Mouse (Mus musculus) C2C12 (cell line): ENCODE data around the gene Iffo2. TPM values are rescaled to one million over a fixed set of nuclear protein-coding genes. Genes with fewer than 3 reads are reported as not detected.

Experiments
- H3K27me3 ChIP-seq: one replicate; pipeline ENCODE4 v1.6.1; 2011; ENCODE audit not compliant: control insufficient read depth, insufficient read depth, insufficient read length
- H3K36me3 ChIP-seq: one replicate; pipeline ENCODE4 v1.6.1; 2011; ENCODE audit not compliant: control insufficient read depth, insufficient read depth
- H3K4me3 ChIP-seq: one replicate; pipeline ENCODE4 v1.5.1; 2011; ENCODE audit warnings: mild to moderate bottlenecking, control low read depth; ENCODE audit not compliant: poor library complexity, insufficient read depth, severe bottlenecking
- H3K79me2 ChIP-seq: one replicate; pipeline ENCODE4 v1.6.1; 2011; ENCODE audit not compliant: control insufficient read depth, insufficient read depth
- H3K79me3 ChIP-seq: one replicate; pipeline ENCODE4 v1.6.1; 2011; ENCODE audit warnings: low read depth, control low read depth
- H3ac ChIP-seq: one replicate; pipeline ENCODE3; 2011; ENCODE audit warnings: low read depth; ENCODE audit not compliant: control insufficient read depth, insufficient read length
- CEBPB ChIP-seq: IDR thresholded peaks from one replicate; pipeline ENCODE4 v1.6.1; 2011; ENCODE audit warnings: low read depth, mild to moderate bottlenecking, control low read depth, moderate library complexity
- CTCF ChIP-seq: IDR thresholded peaks from one replicate; pipeline ENCODE4 v1.5.1; 2011; ENCODE audit not compliant: control insufficient read depth, insufficient read depth, insufficient read length
- FOSL1 ChIP-seq: IDR thresholded peaks from one replicate; pipeline ENCODE4 v1.8.0; 2011; ENCODE audit warnings: mild to moderate bottlenecking, low read length; ENCODE audit not compliant: poor library complexity, insufficient read depth, severe bottlenecking
- MAX ChIP-seq: IDR thresholded peaks from one replicate; pipeline ENCODE4 v1.6.1; 2011; ENCODE audit warnings: mild to moderate bottlenecking, control low read depth
- MYOD1 ChIP-seq: IDR thresholded peaks from one replicate; pipeline ENCODE4 v1.6.1; 2011; ENCODE audit warnings: low read depth; ENCODE audit not compliant: control insufficient read depth, insufficient read length
- MYOG ChIP-seq: IDR thresholded peaks from one replicate; pipeline ENCODE4 v1.6.1; 2011; ENCODE audit not compliant: control insufficient read depth, insufficient read length; ENCODE audit errors: extremely low read depth
- USF1 ChIP-seq: IDR thresholded peaks from one replicate; pipeline ENCODE4 v1.6.1; 2011; ENCODE audit warnings: low read depth, mild to moderate bottlenecking, control low read depth, moderate library complexity
- polyA plus RNA-seq: library from polyadenylated mRNA; unstranded; fragments of >200 nt; fragmentation: generic; extraction: Trizol; gene quantifications from one replicate; pipeline ENCODE4 v1.2.1, GENCODE M21; 2012; ENCODE audit warnings: missing spikeins

Iffo2 gene
- polyA plus RNA-seq, 1 experiment = 20.0 TPM

DNA sequence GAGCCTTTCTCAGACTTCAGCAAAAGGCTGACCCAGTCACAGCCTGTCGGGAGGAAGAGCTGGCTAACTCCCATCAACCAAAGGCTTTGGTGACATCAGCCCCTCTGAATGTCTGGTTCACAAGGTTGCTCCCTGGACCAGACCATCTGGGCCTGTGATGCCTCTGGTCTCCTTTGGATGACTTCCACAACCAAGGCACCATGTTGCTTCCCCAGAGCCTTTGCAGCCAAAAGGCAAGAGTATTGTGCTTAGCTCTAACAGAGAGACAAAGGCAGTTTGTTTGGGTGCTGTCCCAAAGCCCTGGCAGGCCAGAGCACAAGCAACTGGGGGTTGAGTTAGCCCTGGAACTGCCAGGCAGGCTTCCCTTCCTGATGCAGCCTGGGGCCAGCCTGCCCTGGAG lies 40.4 kb upstream of the Iffo2 start:
- no peak for TF ChIP-seq MAX
- no peak for TF ChIP-seq MYOD1
- TF ChIP-seq CEBPB = no peak
- no peak for TF ChIP-seq USF1
- TF ChIP-seq MYOG = no peak
- TF ChIP-seq CTCF = no peak
- Histone ChIP-seq H3K4me3 (no peak overlapping the region), H3K27me3 (no peaks in the 10 kb centered on the region), H3ac (no peak overlapping the region), H3K79me2 (no peaks in the 10 kb centered on the region), H3K36me3 (peaks cover 44% of the 10 kb centered on the region), H3K79me3 (no peaks in the 10 kb centered on the region)

DNA sequence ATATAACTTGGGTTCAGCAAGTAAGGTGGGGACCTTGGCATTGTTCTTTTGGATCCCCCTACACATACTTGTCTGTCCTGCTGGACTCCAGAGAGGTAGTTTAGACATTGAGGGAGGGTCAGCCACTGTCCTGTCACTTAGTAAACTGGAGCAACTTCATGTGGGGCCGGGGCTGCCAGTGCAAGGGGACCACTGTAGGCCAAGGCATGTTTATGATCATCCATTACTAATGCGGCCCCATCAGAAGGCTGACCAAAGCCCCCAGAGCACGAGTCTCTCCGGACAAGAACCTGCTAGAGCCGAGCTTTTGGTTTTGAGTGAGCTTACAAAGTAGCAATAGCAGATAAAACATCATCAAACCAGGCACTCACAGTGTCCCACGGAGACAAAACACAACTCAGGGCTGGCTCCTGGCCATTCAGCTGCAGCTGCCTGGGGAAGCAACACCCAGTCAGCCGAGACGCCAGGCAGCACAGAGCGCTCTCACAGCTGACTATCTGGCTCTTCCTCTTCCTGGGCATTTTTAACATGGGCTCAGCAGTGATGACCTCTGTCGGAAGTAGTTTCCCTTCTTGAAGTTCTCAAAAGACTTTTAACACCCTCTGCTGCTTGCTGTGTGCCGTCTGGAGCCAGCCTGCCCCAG lies 39.8 kb upstream of the Iffo2 start:
- peaks cover 38% of the 10 kb centered on the region for H3K36me3 ChIP-seq
- no peaks in the 10 kb centered on the region for H3K79me2 ChIP-seq
- no peak for TF ChIP-seq MYOG
- H3K4me3 ChIP-seq = no peak overlapping the region
- no peak overlapping the region for H3ac ChIP-seq
- no peaks in the 10 kb centered on the region for H3K27me3 ChIP-seq
- H3K79me3 ChIP-seq = no peaks in the 10 kb centered on the region

DNA sequence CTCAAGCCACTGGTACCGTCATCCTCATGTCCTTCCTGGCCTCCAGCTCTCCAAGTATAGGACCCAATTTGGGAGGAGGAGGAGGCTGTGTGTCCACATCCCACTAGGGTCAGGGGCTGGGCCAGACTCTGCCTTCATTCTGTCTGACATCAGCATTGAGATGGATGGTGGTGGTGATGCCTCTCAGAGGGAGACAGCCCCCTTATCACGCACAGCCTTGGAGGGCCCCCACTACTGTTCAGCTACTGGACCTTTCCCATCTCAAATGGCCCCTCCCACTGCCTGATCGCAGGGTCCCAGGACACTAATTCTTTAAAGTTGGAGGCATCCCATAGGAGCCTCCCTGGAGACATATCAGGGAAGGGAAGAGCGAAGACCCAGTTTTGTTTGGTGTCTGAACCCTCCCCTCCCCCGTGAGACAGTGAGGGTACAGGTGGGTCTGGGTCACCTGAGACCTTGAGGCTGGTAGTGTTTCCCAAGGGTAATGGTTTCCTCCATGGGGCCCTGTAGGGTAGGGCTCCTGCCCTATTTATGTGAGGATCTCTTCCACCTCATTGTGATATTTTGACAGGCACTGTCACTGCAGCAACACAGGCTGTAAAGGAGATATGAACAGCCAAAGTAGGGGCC lies 38.7 kb upstream of the Iffo2 start:
- Histone ChIP-seq H3K79me2 (no peaks in the 10 kb centered on the region), H3K36me3 (peaks cover 34% of the 10 kb centered on the region), H3ac (no peak overlapping the region), H3K79me3 (no peaks in the 10 kb centered on the region), H3K27me3 (no peaks in the 10 kb centered on the region), H3K4me3 (no peak overlapping the region)
- TF ChIP-seq CEBPB (no peak), MAX (no peak), CTCF (no peak), MYOG (no peak), MYOD1 (no peak), FOSL1 (no peak), USF1 (no peak)

DNA sequence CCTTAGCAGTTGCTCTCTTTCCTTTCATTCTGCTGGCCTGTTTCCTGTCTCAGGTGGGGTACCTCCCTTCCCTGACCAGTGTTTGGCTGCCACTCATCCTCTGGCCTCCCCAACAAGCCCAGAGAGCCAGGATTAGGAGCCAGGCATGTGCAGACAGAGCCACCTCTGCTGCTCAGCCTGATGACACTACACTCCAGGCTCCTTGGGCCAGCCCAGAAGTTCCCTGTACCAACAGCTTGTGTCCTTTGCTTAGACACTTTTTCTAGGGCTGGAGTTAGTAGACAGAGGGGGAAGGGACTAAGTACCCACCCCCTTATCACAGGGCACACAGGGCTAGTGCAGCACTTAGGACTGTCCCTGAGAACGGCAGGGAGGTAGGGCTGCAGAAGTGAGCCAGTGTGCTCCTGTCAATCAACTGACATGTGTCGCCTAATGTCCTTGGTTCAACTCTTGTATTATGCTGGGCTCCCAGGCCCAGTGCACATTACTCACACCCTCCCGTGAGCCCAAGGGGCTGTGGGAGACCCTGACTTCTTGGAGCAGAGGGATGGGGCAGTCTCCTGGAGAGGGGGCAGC lies 38.0 kb upstream of the Iffo2 start:
- Histone ChIP-seq H3K79me2 (no peaks in the 10 kb centered on the region), H3K27me3 (no peaks in the 10 kb centered on the region), H3K36me3 (peaks cover 32% of the 10 kb centered on the region), H3K79me3 (no peaks in the 10 kb centered on the region), H3ac (no peak overlapping the region), H3K4me3 (no peak overlapping the region)
- TF ChIP-seq MYOG (no peak), CTCF (no peak), MYOD1 (no peak), CEBPB (no peak), MAX (no peak), USF1 (no peak), FOSL1 (no peak)

DNA sequence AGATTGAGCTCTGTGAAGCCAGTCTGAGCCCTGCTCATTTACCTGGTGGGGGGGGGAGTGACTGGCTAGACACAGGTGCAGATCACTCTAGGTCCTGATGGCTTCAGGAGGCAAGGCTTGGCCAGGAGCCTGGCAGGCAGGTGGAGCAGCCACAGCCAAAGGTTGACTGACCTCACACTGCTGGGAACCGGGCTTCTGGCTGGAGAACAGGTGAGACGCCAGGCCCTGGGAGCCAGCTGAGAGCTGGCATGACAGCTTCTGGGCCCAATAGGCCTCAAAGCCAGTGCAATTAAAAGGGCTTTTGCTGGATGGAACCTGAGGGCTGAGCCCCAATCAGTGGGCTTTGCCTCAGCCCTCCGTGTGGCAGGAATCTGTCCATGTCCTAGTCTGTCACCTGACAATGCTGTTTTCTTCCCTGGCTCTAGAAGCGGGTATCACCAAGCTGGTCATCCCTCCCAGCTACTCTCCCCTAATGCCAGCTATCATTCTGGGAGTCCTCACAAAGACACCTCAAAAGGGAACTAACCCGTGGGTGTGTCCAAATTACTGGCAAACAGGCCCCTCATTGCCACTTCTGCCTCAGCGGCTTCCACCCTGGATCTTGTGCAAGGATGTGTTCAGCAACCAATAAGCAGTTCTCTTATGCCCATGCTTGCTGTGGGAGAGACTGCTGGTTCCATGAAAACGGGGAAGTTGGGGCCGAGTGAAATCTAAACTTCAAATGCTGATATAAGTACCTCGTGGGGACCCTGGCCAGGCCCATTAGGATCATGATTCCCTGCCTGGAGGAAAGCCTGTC lies 36.9 kb upstream of the Iffo2 start:
- TF ChIP-seq MYOG (no peak), USF1 (no peak), CTCF (no peak), MYOD1 (no peak), FOSL1 (no peak), CEBPB (no peak), MAX (no peak)
- no peak overlapping the region for H3K4me3 ChIP-seq

More for the DNA sequence above, 36.9 kb upstream of the Iffo2 start:
- Histone ChIP-seq H3K79me2 (no peaks in the 10 kb centered on the region), H3ac (no peak overlapping the region), H3K27me3 (no peaks in the 10 kb centered on the region), H3K79me3 (no peaks in the 10 kb centered on the region), H3K36me3 (peaks cover 23% of the 10 kb centered on the region)
